Mouse (Mus musculus) monocyte, adult 2 months (primary cell): Measurements from ENCODE around the gene E4f1.
"Not testable (repeated sequence)": the region's sequence is repeated elsewhere in the genome, so short reads cannot be mapped to it uniquely, and the experiment has no call there.

Experiments
- DNase-seq, 2 experiments: peaks; one replicate each; pipeline ENCODE4 v3.0.0; 2022; ENCODE audit warnings: low spot score in 2 of 2, low read depth in 1 of 2

E4f1 gene

DNA sequence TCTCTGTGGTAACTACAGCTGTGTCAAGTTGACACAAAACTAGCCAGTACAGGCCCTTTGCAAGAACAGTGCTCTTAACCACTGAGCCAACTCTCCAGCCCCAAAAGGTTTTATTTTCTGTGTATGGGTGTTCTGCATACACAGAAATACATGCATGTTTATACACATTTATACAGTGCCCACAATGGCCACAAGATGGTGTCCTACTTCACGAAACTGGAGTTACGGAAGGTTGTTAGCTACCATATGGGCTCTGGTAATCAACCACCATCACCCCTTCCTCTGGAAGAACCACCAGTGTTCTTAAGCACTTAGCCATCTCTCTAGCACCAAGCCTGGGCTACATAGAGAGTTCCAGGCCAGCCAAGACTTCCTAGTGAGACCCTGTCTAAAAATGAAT, 8.5 kb downstream of the E4f1 start:
- DNase-seq: no peak

DNA sequence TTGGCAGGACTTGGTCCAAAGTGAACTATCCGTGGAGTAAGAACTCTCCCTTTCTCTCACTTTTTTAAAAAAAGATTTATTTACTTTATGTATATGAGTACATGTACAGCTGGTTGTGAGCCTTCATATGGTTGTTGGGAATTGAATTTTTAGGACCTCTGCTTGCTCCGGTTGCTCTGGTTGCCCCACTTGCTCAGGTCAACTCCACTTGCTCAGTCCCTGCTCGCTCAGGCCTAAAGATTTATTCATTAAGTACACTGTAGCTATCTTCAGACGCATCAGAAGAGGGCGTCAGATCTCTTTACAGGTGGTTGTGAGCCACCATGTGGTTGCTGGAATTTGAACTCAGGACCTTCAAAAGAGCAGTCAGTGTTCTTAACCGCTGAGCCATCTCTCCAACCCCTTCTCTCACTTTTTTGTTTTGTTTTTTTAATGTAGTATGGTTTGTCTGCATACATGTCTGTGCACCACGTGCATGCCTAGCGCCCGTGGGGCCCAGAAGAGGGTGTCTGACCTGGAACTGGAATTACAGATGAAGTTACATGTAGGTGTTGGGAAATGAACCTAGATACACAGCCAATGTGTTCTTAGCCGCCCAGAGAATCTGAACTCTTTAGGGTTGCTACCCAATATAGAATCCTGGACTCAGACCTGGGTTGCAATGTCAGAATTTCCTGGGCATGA, 14.4 kb downstream of the E4f1 start:
- not testable (repeated sequence) for DNase-seq

DNA sequence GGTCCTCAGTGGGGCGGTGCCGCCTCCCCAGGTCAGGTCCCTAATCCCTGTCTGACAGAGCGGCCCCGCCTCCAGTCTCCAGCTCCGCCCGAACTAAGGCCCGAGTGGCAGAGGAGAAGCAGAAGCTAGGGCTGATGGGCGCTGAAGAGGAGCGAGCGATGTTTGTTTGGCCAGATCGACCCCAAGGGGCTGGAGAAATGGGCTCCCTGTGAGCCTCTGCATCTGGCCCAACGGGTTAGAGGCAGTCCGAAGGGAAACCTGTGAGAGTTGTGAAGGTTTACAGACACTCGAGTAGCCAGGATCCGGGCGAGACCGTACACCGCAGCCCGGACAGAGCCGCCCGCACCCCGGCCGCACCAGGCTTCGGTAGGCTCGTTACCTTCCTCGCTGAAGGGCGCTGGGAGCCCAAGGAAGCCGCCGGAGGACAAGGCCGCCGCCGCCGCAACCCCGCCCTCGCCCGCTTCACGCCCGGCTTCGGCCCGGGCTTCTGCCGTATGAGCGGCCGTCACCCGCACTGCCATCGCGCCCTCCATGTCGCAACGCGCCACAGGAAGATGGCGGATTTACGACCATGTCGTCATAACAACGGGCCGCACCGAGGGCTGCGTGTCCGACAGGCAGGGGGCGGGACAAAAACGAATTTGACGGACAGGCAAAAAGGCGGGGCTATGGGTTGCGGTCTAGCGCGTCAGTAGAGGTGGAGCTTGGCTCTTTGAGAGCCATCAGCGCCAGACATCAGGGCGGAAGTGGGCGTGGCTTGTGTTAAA, 15.2 kb downstream of the E4f1 start:
- DNase-seq: peak; percentile 100

DNA sequence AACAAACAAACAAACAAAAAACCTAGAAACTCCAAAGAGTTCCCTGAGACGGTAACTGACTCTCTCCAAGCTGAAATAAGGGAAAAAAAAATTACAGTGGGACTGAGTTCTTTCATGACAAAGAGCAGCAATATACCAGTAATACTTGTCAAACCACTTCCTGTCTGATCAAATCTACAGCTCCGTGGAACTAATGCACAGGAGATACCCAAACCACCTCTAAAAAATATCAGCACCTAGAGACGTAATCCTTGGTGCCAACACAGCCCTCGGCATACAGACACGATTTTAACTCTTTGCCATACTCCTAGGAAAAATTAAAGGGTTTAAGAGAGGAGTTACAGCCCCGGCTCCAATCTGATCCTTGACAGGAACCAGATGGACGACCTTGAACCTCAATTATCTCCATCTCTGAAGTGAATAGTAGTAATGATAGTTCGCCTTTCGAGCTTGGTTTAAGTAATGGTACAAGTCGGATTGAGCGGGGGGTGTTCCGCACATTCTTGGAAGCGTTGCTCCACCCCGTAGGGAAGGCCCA, 15.8 kb downstream of the E4f1 start:
- no peak for DNase-seq

DNA sequence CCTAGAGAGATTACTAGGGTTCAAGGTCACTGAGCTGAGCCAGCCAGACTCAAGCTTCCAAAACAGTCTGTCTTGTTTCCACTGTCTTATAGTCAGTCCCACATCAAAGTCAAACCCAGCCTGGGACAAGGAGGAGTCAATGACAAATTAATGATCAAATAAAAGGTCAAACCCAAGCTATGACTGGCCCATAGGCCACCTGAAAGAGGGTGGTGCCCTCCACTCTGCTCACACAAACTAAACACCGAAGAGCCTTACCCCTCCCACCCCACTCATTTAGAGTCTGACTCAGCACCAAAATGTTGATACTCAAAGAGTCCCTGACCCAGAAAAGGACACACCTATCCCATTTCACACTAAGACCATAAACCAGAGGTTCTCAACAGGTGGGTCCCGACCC, 16.7 kb downstream of the E4f1 start:
- DNase-seq: no peak

DNA sequence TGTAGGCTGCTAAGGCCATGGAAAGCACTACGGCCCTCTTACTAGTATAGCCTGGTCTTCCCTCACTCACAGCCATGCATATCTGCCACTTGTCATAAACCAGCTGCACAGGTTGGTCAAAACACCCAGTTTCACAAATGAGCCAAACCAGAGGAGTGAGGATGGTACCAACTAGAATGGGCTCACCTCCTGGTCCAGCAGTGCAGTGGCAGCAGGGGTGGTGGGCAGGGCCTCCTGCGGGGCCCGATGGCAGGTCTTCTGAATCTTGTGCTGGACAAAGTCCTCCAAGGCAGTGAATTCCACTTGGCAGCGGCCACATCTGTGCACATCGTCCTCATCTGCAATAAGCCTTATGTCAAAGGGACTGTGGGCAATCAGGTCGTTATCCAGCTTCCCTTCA, 18.9 kb downstream of the E4f1 start:
- no peak for DNase-seq

DNA sequence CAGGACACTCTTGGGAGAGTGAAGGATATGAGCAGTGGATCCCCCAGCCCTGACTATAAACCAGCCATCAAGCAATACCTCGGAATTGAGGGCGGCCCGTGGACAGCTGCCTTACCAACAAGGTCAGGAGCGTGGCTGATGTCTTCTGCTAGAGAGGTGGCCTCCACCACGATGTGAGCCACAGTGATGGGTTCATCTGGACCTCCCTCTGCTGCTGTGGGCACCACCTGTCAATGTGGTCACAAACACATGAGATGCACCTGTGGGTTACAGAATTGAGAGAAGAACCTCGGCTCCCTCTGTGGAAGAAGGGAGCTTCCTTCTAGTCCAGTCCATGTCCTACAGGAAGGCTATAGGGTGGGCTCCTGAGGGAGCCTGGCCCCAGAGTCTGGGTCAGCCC, 20.6 kb downstream of the E4f1 start:
- no peak for DNase-seq

DNA sequence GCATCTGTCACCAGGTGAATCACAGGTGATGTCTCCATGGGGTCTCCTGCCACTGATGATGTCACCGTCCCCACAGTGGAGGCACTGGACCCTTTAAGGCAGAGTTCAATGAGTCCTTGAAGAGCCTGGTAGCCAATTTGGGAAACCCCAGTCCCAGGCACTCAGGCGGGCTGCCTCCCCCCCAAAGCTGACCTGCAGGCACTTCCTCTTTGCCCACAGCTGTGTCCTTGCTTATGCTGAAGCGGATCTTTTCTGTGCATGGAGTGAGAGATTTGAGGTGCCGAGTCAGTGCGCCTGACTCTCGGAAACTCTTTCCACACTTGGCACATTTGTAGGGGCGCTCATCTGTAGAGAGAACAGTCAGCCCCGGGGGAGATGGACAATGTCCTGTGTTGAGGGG, 23.5 kb downstream of the E4f1 start:
- DNase-seq: no peak

DNA sequence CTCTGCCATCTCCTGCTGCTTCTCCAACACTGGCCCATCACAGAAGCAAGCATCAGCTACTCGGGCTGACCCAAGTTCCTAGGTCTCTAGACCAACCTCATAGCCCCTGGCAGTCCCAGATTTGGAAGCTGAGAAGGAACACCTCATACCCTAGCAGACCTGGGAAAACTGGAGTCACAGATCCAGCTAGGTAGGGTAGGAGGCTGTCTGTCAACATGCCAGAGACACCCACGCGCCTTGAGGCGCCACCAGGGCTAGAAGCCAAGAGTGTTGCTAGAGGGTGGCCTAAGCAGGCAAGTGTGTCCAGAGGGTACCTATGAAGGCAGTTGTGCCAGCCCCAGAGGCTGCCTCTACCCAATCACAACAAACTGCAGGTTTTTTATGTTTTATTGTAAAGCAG, 26.7 kb downstream of the E4f1 start:
- DNase-seq: no peak

DNA sequence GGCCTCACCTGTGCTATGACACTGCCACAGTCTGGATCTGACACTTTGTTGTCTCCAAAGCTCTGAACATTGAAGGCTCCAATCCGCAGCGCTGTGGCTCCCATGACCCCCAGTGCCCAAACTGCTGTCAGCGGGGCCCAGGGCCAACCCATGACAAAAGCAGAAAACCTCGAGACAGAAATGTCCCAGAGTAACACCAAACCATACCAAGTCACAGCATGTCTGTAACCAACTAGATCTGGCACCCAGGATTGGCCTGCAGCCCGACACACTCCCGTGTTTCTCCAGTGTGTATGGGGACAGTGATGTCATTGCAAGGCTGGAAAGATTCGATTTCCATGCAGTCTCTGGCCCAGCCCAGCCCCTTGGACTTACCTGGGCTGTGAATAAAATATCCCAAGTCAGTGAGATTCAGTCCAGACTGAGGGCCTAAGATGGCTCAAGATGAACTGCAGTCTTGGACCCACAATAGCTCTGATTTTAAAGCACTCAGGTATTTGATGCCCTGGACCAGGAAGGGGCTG, 27.4 kb downstream of the E4f1 start, which contains the start of gene Dnase1l2:
Gene Dnase1l2, minus strand, starts transcription at position 474 of the 524 bp plus-strand sequence.
- no peak for DNase-seq

DNA sequence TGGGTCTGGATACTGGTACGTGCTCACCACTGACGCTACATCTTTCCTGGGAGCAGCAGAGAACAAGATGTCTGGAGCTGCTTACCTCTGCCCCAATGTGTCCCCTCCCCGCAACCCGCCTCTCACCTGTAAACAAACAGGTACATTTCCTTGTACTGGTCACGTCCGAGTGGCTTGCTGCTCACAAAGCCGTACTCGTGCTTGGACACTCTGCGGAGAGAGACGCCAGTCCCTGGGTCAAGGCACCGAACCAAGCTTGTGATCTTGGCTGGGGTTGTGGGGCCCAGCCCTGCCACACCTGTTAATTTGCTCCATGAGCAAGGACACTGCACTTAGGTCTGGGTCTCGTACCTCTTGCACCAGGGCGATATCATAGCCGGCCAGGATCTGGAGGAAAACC, 28.0 kb downstream of the E4f1 start:
- DNase-seq: no peak

DNA sequence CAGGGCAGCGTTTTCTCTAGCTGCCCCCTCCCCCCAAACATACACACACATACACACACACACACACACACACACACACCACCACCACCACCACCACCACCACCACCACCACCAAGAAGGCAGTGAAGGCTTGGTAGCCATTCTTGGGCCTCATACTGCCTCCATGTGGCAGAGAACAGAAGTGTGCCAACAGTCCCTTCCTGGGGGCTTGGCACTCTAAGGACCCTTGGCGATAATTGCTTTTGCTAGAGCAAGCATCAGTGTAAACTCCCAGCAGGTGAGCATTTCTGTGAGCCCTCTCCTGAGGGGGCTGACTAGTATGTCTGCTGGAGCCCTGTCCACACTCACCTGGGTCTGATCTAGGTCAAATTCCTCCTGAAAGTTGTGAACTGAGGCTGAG, 29.0 kb downstream of the E4f1 start:
- no peak for DNase-seq

DNA sequence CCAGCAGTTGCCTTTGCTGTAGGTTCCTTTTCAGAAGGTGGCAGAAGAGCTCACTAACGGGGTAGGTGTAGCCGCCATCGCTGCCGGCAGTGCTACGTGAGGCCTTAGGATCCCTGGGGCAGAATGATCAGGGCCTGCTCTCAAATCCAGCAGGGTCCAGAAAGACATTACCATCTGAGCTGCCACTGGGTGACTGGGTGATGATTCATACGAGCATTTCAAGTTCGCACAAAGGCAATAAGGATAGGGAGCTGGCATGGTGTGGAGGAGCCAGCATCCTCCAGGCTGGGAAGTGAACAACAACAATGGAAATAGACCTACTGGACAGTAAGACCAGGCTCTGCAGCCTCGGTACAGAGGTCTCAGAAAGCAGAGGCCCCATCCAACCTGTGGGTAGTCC, 29.7 kb downstream of the E4f1 start:
- no peak for DNase-seq

DNA sequence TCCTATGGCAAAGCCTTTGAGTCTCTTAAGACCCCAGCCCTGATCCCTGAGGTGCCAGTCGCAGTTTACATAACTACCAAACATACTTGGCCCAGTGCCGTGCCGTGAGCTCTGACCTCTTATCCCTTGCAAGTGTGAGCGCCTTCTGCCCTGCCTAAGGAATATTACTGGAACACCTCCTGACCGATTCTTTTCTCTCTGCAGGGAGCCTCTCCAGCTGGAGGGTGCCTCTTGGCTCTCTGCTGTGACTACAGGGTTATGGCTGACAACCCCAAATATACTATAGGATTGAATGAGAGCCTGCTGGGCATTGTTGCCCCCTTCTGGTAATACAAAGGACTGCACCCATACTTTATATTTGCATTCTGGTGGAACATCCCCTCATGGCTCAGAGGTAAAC, 33.1 kb downstream of the E4f1 start:
- DNase-seq: no peak

DNA sequence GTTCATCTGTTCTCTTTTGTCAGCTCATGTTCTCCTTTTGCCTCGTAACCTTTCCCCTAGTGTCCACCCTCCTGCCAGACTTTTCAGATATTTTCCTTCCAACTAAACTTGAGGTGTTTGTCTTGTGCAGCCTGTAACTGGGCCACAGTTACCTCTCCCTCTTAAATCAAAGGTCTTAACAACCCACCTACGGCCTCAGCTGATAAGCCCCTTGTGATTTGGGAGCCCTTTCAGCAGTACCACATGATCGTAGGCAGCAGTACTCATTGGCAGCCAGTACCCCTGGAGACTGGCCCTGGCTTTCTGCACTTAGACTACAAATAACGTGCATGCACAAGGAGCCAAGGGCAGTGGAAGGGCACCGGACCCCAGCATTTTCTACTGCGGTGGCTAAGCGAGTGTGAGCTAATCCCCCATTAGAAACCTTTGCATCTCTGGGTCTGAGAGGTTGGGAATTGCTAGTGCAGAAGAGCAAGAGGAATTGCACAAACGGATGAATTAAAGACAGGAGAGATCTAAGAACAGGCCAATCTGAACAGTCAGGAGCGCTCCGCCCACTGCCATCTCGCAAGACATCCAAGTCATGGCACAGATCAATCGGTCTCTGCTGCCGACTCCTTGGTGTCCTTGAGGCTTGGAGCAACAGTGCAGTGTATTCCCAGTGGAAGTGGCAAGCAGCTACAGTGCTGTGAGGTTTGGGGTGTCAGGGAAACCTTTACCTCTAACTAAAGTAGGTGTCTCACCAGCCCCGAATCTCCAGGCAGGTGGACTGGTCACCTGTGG, 40.7 kb downstream of the E4f1 start:
- DNase-seq: no peak

DNA sequence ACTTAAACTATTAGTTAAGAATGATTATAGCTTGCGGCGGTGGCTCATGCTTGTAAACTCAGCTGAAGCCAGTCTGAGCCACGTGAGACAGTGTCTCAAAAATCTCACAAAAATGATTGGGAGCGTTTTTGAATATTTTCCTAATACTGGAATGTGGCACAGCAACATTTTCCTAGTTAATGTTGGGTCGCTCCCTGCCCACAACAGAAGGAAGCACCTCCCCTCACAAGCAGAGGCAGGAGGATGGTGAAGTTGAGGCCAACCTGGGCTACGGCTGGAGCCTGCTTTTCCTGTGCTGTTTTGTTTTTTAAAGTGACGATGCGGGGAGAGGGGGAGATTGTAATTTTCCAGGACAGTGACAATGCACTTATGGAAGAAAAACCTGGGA, 42.9 kb downstream of the E4f1 start:
- no peak for DNase-seq

DNA sequence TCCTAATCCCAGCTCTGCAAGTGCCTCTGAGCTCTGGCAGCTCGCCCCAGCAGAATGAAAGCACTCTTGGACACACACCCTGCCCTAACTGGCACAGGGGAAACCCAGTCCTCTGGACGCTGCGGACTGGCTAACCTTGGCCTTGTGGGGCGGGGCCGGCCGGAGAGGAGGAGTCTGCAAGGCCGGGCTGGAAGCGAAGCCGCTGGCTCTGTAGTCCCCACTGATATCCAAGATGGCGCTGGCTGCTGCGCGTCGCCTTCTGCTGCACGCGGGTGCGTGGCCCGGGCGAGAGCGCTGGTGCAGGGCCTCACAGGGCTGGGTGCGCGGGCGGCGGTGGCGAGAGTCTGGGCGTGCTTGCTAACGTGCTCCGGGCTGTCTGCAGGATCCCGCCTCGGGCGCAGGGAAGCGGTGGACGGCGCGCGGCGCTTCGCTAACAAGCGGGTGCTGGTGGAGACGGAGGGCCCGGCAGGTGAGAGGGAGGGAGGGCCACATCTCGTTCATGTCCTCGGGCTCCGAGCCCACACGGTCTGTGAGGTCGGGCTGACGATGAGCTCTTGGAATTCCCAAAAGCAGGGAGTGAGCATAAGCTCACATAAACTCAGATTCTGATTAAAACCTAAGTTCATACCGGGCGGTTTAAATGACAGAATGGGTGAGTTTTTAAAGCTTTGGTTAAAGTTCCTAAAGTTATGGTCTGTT, 43.5 kb downstream of the E4f1 start, which contains the start of gene Eci1:
Gene Eci1, plus strand, starts transcription at position 171 of the 699 bp plus-strand sequence.
- DNase-seq: peak; percentile 87 to 88

DNA sequence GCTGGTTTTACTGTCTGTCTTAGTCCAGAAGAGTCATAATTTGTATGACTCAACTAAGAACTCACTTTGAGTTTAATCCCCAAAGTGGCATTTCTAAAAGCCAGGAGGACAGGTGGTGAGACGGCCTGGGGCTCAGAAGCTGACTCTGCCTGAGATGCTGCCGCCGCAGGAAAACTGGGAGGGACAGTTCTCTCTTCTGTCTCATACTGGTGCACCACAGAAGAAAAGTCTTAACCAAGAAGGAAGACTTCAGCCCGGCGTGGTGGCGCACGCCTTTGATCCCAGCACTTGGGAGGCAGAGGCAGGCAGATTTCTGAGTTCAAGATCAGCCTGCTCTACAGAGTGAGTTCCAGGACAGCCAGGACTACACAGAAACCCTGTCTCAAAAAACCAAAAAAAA, 44.2 kb downstream of the E4f1 start:
- DNase-seq: no peak

DNA sequence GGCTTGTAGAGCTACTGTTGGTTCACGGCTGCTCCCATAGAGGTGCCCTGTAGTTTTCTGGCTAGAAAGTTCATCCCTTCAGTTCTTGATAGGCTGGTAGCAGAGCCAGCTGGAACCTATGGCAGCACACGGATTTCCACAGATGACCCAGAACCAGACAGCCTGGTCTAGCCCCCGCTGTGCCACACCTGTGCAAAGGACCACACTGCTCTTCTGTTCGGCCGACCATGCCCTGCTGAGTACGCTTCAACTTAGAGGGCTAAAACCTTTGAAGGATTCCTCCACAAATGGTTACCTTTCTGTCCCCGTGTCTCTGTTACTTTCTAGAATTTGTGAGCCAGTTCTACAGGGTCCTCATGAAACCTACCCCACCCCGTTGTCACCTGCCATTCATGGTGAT, 44.8 kb downstream of the E4f1 start:
- not testable (repeated sequence) for DNase-seq

DNA sequence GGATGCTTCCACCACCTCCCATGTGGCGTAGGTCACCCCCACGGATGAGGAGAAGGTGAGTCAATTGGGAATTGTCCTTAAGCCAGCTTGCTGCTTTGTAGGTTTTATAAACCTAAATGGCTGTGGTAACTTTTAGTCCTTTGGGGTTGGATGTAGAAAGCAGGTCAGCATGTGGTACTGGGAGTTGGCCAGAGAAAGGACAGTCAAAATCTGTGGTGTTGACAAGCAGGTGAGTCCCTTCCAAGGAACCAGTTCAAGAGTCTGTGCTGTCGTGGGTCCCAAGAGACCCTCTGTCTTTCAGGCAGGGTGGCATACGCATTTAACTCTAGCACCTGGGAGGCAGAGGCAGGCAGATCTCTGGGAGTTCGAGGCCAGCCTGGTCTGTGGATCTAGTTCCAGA, 45.6 kb downstream of the E4f1 start:
- DNase-seq: no peak

DNA sequence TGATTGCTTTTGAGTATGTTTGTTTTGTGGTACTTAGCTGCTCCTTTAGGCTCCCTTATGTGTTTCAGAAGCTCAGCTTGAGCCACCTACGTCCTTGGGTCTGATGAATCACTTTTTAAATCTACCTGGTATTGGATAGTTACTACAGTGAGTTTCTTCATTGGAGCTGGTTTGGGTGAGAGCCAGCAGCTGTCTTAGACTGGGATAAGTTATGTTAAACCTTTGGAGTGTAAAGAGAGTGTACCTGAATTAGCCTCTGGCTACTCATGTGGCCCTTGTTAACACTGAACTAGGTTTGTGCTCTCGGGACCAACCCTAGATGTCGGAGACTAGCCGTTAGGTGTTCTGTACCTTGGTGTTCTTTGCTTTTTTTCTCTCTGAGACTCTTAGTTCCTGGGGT, 47.0 kb downstream of the E4f1 start:
- DNase-seq: no peak
